Mouse (Mus musculus): ENCODE measurements at regions not wholly inside any gene's neighbourhood (a gene's known extent, or its start where the extent isn't known, plus 50 kb on each side); places are given as distances from the start of the nearest gene placed in this dataset.

GRCm38 (mm10) chr10:21467425-21468085 lies 90.5 kb downstream of the Aldh8a1 start:
- TF ChIP-seq CTCF (IDR thresholded peaks at IDR 0.05; ENCODE audit: borderline replicate concordance, extremely low read depth, insufficient read depth, insufficient read length) (no peak), POLR2A (IDR thresholded peaks at IDR 0.05; ENCODE audit: borderline replicate concordance, extremely low read depth, insufficient read depth, insufficient read length, poor library complexity, severe bottlenecking) (no peak)
